Mouse (Mus musculus) testis, adult 2 months (tissue): ENCODE data around the gene Mtss1l. TPM values are rescaled to one million over a fixed set of nuclear protein-coding genes. Genes with fewer than 3 reads are reported as not detected.
A peak's percentile ranks its signal among the peaks of the same experiment; 100 is the strongest.

Source experiments
- H3K27ac ChIP-seq: fragments of 200-500 bp; 2 replicates; pipeline ENCODE4 v1.5.1; 2012; ENCODE audit warnings: low read depth, low read length; ENCODE audit not compliant: control insufficient read depth, insufficient read depth
- H3K27me3 ChIP-seq: fragments of 200-500 bp; 2 replicates; pipeline ENCODE4 v1.6.1; 2012; ENCODE audit warnings: mild to moderate bottlenecking, low read length, moderate library complexity; ENCODE audit not compliant: control insufficient read depth, insufficient read depth
- H3K36me3 ChIP-seq: fragments of 200-500 bp; 2 replicates; pipeline ENCODE4 v1.6.1; 2012; ENCODE audit warnings: mild to moderate bottlenecking, low read length; ENCODE audit not compliant: control insufficient read depth, insufficient read depth
- H3K4me1 ChIP-seq: fragments of 200-500 bp; 2 replicates; pipeline ENCODE4 v1.6.1; 2012; ENCODE audit warnings: low read length; ENCODE audit not compliant: control insufficient read depth, insufficient read depth
- H3K4me3 ChIP-seq: fragments of 200-500 bp; 2 replicates; pipeline ENCODE4 v1.5.1; 2012; ENCODE audit warnings: low read depth, mild to moderate bottlenecking, low read length, moderate library complexity, mixed read lengths; ENCODE audit not compliant: control insufficient read depth
- CTCF ChIP-seq: fragments of 200-500 bp; IDR thresholded peaks from 2 replicates; pipeline ENCODE4 v1.5.1; 2012; ENCODE audit warnings: low read depth, mild to moderate bottlenecking, inconsistent platforms, low read length, moderate library complexity; ENCODE audit not compliant: control insufficient read depth, insufficient read depth, insufficient replicate concordance
- POLR2A ChIP-seq: fragments of 200-500 bp; IDR thresholded peaks from 2 replicates; pipeline ENCODE4 v1.6.1; 2012; ENCODE audit warnings: low read depth, mild to moderate bottlenecking, inconsistent platforms, low read length, moderate library complexity; ENCODE audit not compliant: control insufficient read depth
- polyA plus RNA-seq: library from polyadenylated mRNA; depleted of rRNA; stranded (reverse); fragments of >200 nt; gene quantifications from 2 replicates; pipeline ENCODE4 v1.2.3, GENCODE M21; 2012

Mtss1l gene
- polyA plus RNA-seq, 1 experiment, result 9.0 TPM

- H3K4me3 ChIP-seq, result no peak overlapping the region
- no peaks in the 10 kb centered on the region for H3K36me3 ChIP-seq
- TF ChIP-seq POLR2A, result no peak
- no peak for TF ChIP-seq CTCF
- no peaks in the 10 kb centered on the region for H3K4me1 ChIP-seq
- no peaks in the 10 kb centered on the region for H3K27me3 ChIP-seq
- no peak overlapping the region for H3K27ac ChIP-seq
These were observed 14.9 kb upstream of the Mtss1l start for GRCm38 (mm10) chr8:110706288-110706870.

DNA sequence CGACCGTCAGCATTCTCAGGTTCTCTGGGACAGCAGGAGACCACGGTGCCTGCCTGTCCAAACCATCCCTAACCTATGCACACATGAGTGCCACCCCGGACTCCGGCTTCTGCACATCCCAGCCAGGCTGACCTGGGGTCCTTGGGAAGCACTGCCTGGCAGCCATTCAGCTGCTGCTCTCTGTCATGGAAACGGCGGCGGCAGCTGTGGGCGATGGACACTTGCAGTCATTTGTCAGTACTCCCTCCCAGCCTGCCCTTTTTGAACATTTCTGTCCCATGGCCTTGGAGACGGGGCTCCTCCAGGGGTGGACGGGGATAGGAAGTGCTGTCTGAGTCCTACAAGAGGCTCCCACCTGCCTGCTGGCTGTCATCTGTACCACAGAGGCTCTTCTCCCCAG, 12.8 kb upstream of the Mtss1l start:
- Histone ChIP-seq H3K36me3 (no peaks in the 10 kb centered on the region), H3K27me3 (no peaks in the 10 kb centered on the region), H3K4me1 (no peaks in the 10 kb centered on the region), H3K4me3 (no peak overlapping the region), H3K27ac (no peak overlapping the region)
- no peak for TF ChIP-seq POLR2A

GRCm38 (mm10) chr8:110710593-110710992, 10.7 kb upstream of the Mtss1l start:
- no peaks in the 10 kb centered on the region for H3K4me1 ChIP-seq
- TF ChIP-seq CTCF (no peak), POLR2A (no peak)
- H3K36me3 ChIP-seq, result no peaks in the 10 kb centered on the region
- no peak overlapping the region for H3K27ac ChIP-seq
- no peak overlapping the region for H3K4me3 ChIP-seq
- no peaks in the 10 kb centered on the region for H3K27me3 ChIP-seq

DNA sequence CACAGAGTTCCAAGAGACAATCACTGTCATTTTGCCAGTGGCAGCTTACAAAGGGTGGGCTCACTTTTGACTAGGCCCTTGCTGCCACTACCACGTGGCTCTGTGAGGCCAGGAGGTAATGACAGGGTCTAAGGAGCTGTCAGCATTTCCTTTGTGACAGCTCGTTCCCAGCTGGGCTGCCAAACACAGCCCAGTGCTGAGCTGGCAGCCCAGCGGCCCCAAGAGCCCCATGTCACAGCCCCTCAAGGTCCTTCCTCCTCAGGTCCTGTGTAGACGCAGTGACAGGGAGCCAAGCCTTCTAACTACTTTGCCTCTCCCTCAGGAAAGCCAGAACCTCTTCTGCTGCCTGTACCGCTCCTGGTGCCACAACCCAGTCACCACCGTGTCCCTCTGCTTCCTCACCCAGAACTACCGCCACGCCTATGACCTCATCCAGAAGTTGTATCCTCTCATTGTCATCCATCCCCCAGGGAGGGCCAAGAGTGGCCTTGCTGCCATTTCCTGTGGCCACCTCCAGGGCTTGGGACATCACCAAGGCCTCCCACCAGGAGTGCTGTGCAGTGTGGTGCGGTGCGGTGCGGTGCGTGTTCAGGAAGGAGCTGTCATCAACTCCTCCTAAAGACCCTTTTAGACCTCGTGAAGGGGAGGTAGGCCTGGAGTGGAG, 9.9 kb upstream of the Mtss1l start:
- Histone ChIP-seq H3K36me3 (no peaks in the 10 kb centered on the region), H3K4me3 (no peak overlapping the region), H3K27me3 (no peaks in the 10 kb centered on the region), H3K4me1 (no peaks in the 10 kb centered on the region), H3K27ac (no peak overlapping the region)
- TF ChIP-seq CTCF (no peak), POLR2A (no peak)

GRCm38 (mm10) chr8:110713073-110713472, 8.2 kb upstream of the Mtss1l start:
- Histone ChIP-seq H3K27ac (no peak overlapping the region), H3K4me3 (no peak overlapping the region), H3K4me1 (no peaks in the 10 kb centered on the region), H3K36me3 (no peaks in the 10 kb centered on the region), H3K27me3 (no peaks in the 10 kb centered on the region)
- TF ChIP-seq CTCF, result no peak
- no peak for TF ChIP-seq POLR2A

GRCm38 (mm10) chr8:110714827-110715519, 6.3 kb upstream of the Mtss1l start:
- Histone ChIP-seq H3K36me3 (no peaks in the 10 kb centered on the region), H3K27me3 (no peaks in the 10 kb centered on the region), H3K27ac (no peak overlapping the region), H3K4me3 (no peak overlapping the region), H3K4me1 (no peaks in the 10 kb centered on the region; the same call in 1 of the 2 replicates)
- no peak for TF ChIP-seq POLR2A
- no peak for TF ChIP-seq CTCF

- Histone ChIP-seq H3K27me3 (no peaks in the 10 kb centered on the region), H3K4me3 (no peak overlapping the region), H3K27ac (peak overlapping the region; percentile 41; the same call in 1 of the 2 replicates), H3K36me3 (no peaks in the 10 kb centered on the region), H3K4me1 (peaks cover 5% of the 10 kb centered on the region)
- TF ChIP-seq POLR2A (no peak), CTCF (no peak)
These were observed 5.2 kb upstream of the Mtss1l start for GRCm38 (mm10) chr8:110716075-110716474.
